Mouse (Mus musculus) olfactory bulb, adult 2 months (tissue): ENCODE data around the gene Epha6.

Source experiments
- CTCF ChIP-seq: fragments of 200-500 bp; IDR thresholded peaks from 2 replicates; pipeline ENCODE4 v1.5.1; 2012; ENCODE audit warnings: low read depth, mild to moderate bottlenecking, low read length, moderate library complexity; ENCODE audit not compliant: insufficient read depth
- POLR2A ChIP-seq: fragments of 200-500 bp; IDR thresholded peaks from 2 replicates; pipeline ENCODE4 v1.6.1; 2012; ENCODE audit warnings: mild to moderate bottlenecking, low read depth, low read length, moderate library complexity; ENCODE audit not compliant: insufficient read depth

- TF ChIP-seq CTCF (no peak), POLR2A (no peak)
Observed at GRCm38 (mm10) chr16:60395306-60395705, 210.0 kb downstream of the Epha6 start.
